Mouse (Mus musculus) CD4-positive, CD25-positive, alpha-beta regulatory T cell (primary cell): ENCODE data around the gene Eif4e3. TPM values are rescaled to one million over a fixed set of nuclear protein-coding genes. Genes with fewer than 3 reads are reported as not detected.

Experiments
- polyA plus RNA-seq: library from polyadenylated mRNA; unstranded; fragments of 100-300 nt; shearing (Covaris generic); gene quantifications from one replicate; pipeline ENCODE4 v1.2.1, GENCODE M21; 2017

The Eif4e3 gene
- 33.5 TPM for polyA plus RNA-seq

DNA sequence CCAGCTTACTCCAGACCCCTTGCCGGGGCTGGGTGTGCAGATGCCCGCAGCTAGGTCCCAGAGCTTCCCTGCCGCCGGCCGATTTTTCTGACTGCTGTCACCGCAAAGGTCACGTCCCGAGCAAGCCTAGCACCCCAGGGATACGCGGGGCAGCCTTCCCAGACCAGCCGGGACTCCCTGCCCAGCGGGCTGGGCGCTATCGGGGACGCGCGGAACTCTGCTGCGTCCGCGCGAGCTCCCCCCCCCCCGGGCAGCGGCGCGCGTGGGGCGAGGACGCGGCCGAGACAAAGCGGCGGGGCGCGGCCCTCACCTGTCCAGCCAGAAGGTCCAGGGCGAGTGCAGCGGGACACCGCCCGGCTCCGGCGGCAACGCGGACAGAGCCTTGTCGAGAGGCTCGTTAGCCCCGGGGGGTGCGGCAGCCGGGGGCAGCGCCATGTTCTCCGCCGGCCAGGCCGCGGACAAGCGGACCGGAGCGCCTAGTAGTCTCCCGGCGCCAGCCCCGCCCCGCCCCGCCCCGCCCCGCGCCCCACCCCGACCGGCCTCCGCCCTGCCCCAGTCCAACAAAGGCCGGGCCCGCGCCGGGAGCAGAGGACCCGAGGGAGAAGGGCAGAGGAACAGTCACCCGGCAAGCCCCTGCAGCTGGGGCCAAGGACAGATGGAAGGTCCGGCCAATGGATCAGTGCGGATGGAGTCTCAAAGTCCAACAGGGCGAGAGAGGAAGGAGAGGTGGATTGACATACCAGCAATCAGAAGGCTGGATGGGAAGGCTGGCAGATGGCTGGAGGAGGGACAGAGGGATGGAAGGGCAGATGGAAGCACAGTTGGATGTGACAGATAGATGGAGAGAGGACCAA is at the start of gene Eif4e3, which contains the start of gene Gm20696:
Gene Eif4e3, minus strand, starts transcription at position 454 of the 854 bp plus-strand sequence.
Gene Gm20696, minus strand, starts transcription at position 480 of the 854 bp plus-strand sequence.

GRCm38 (mm10) chr6:99692206-99692915 is 25.8 kb upstream of the Eif4e3 start, which contains the start of gene Gpr27:
TSS of gene Gpr27 (plus strand) at chr6:99692679.

Other genes with a start within 250 kb of the Eif4e3 start
- 470 TPM for gene Foxp1, start 144.1 kb downstream of the Eif4e3 start, polyA plus RNA-seq
- gene Gm20696, start within 50 bp of the Eif4e3 start, polyA plus RNA-seq, result 20.0 TPM
- gene Gpr27, start 25.9 kb upstream of the Eif4e3 start, polyA plus RNA-seq, result not detected
- gene Prok2, start 59.6 kb upstream of the Eif4e3 start, polyA plus RNA-seq, result not detected